Mouse (Mus musculus): ENCODE measurements around the gene C87499. TPM values are rescaled to one million over a fixed set of nuclear protein-coding genes. Genes with fewer than 3 reads are reported as not detected.

The C87499 gene
- not detected for total RNA-seq (2021)
- long read RNA-seq, experiment 1 = 0 reads
- long read RNA-seq, experiment 2 = 0 reads

GRCm38 (mm10) chr4:88634311-88634710 is at the start of gene C87499:
C87499 (minus strand) TSS chr4:88634411.
- DNase-seq = no peak
- intact Hi-C loops (cut with DNase I) = no loop called here
- Histone ChIP-seq H3K27ac (no peak within 1 kb of the TSS), H3K4me3 (no peak within 1 kb of the TSS)
- no peak for TF ChIP-seq CTCF (IDR thresholded peaks at IDR 0.05)

- intact Hi-C loops (cut with DNase I) = no loop called here
- no peak for DNase-seq
- no peak for TF ChIP-seq CTCF (IDR thresholded peaks at IDR 0.05)
These were observed 49.6 kb upstream of the C87499 start, which contains the start of gene Ifna2 for GRCm38 (mm10) chr4:88683812-88684211. Ifna2 (minus strand) TSS chr4:88683912.

GRCm38 (mm10) chr4:88681353-88681752 is 47.1 kb upstream of the C87499 start:
- TF ChIP-seq CTCF (IDR thresholded peaks at IDR 0.05) = no peak
- Histone ChIP-seq H3K4me3 (no peak overlapping the region), H3K27ac (no peak overlapping the region)
- intact Hi-C loops (cut with DNase I) = no loop called here
- DNase-seq = no peak

More at GRCm38 (mm10) chr4:88683812-88684211, 49.6 kb upstream of the C87499 start, which contains the start of gene Ifna2:
- no peak within 1 kb of the TSS for H3K27ac ChIP-seq
- no peak within 1 kb of the TSS for H3K4me3 ChIP-seq

- DNase-seq = no peak
- intact Hi-C loops (cut with DNase I) = no loop called here
- no peak overlapping the region for H3K27ac ChIP-seq
- TF ChIP-seq CTCF (IDR thresholded peaks at IDR 0.05) = peak; percentile 57
- no peak overlapping the region for H3K4me3 ChIP-seq
These were observed 46.2 kb upstream of the C87499 start for GRCm38 (mm10) chr4:88680362-88680761.

- intact Hi-C loops (cut with DNase I) = no loop called here
- no peak for TF ChIP-seq CTCF (IDR thresholded peaks at IDR 0.05)
- DNase-seq = no peak
- no peak within 1 kb of the TSS for H3K27ac ChIP-seq
- no peak within 1 kb of the TSS for H3K4me3 ChIP-seq
These were observed 42.6 kb upstream of the C87499 start, which contains the start of gene Ifna16 for GRCm38 (mm10) chr4:88676824-88677223. Ifna16 (minus strand) TSS chr4:88676924.

GRCm38 (mm10) chr4:88655461-88655860 is 21.2 kb upstream of the C87499 start:
- Histone ChIP-seq H3K27ac (no peak overlapping the region), H3K4me3 (no peak overlapping the region)
- intact Hi-C loops (cut with DNase I) = no loop called here
- TF ChIP-seq CTCF (IDR thresholded peaks at IDR 0.05) = no peak
- no peak for DNase-seq

- TF ChIP-seq CTCF (IDR thresholded peaks at IDR 0.05) = no peak
These were observed 19.4 kb upstream of the C87499 start for GRCm38 (mm10) chr4:88653644-88654043.

GRCm38 (mm10) chr4:88644359-88644758 is 10.1 kb upstream of the C87499 start, which contains the start of gene Ifna13:
Ifna13 (minus strand) TSS chr4:88644459.
- Histone ChIP-seq H3K27ac (no peak within 1 kb of the TSS), H3K4me3 (no peak within 1 kb of the TSS)
- no peak for TF ChIP-seq CTCF (IDR thresholded peaks at IDR 0.05)
- intact Hi-C loops (cut with DNase I) = loop anchor here (5.0 kb wide), 1 partner anchor 92 kb away; no protein-coding TSS in a partner anchor
- no peak for DNase-seq

More at GRCm38 (mm10) chr4:88653644-88654043, 19.4 kb upstream of the C87499 start:
- no peak for DNase-seq
- Histone ChIP-seq H3K27ac (no peak overlapping the region), H3K4me3 (no peak overlapping the region)
- intact Hi-C loops (cut with DNase I) = no loop called here

GRCm38 (mm10) chr4:88642526-88642925 is 8.3 kb upstream of the C87499 start:
- intact Hi-C loops (cut with DNase I) = loop anchor here (5.0 kb wide), 1 partner anchor 90 kb away; no protein-coding TSS in a partner anchor
- Histone ChIP-seq H3K27ac (no peak overlapping the region), H3K4me3 (no peak overlapping the region)
- no peak for DNase-seq
- TF ChIP-seq CTCF (IDR thresholded peaks at IDR 0.05) = no peak

GRCm38 (mm10) chr4:88641077-88641831 is 7.0 kb upstream of the C87499 start:
- intact Hi-C loops (cut with DNase I) = loop anchor here (5.0 kb wide), 1 partner anchor 89 kb away; no protein-coding TSS in a partner anchor
- H3K27ac ChIP-seq = peak overlapping the region; percentile 75

GRCm38 (mm10) chr4:88640704-88641076 is 6.5 kb upstream of the C87499 start:
- no peak for TF ChIP-seq CTCF (IDR thresholded peaks at IDR 0.05)
- Histone ChIP-seq H3K4me3 (peak overlapping the region; percentile 79), H3K27ac (peak overlapping the region; percentile 75)
- intact Hi-C loops (cut with DNase I) = loop anchor here (5.0 kb wide), 1 partner anchor 88 kb away; no protein-coding TSS in a partner anchor
- DNase-seq = no peak

More at GRCm38 (mm10) chr4:88641077-88641831, 7.0 kb upstream of the C87499 start:
- peak; percentile 85 for TF ChIP-seq CTCF (IDR thresholded peaks at IDR 0.05)
- peak; percentile 90 for DNase-seq
- peak overlapping the region; percentile 79 for H3K4me3 ChIP-seq

GRCm38 (mm10) chr4:88603276-88603675 is 30.9 kb downstream of the C87499 start, which contains the start of gene Ifna12:
Ifna12 (minus strand) TSS chr4:88603376.
- Histone ChIP-seq H3K27ac (no peak within 1 kb of the TSS), H3K4me3 (no peak within 1 kb of the TSS)
- intact Hi-C loops (cut with DNase I) = no loop called here
- TF ChIP-seq CTCF (IDR thresholded peaks at IDR 0.05) = no peak
- DNase-seq = no peak

GRCm38 (mm10) chr4:88592285-88592684 is 41.9 kb downstream of the C87499 start, which contains the start of gene Ifna9:
Ifna9 (minus strand) TSS chr4:88592385.
- no peak within 1 kb of the TSS for H3K4me3 ChIP-seq
- TF ChIP-seq CTCF (IDR thresholded peaks at IDR 0.05) = no peak
- no peak within 1 kb of the TSS for H3K27ac ChIP-seq
- no peak for DNase-seq
- intact Hi-C loops (cut with DNase I) = no loop called here

Other genes with a start within 250 kb of the C87499 start
- gene Hacd4, start 195.5 kb downstream of the C87499 start, total RNA-seq (2021) = 1 to 10 TPM in 1 of 2 experiments, under 1 TPM in 1; 0.77 to 1.2 TPM
- not detected for gene Ifnb1, start 111.6 kb downstream of the C87499 start, total RNA-seq (2021)
- gene Ifna15, start 76.2 kb downstream of the C87499 start, total RNA-seq (2021) = not detected
- gene Ifna14, start 62.6 kb downstream of the C87499 start, total RNA-seq (2021) = not detected
- not detected for gene Ifna9, start 42.0 kb downstream of the C87499 start, total RNA-seq (2021)
- not detected for gene Ifna12, start 31.0 kb downstream of the C87499 start, total RNA-seq (2021)
- gene Ifna13, start 10.0 kb upstream of the C87499 start, total RNA-seq (2021) = not detected
- not detected for gene Ifna16, start 42.5 kb upstream of the C87499 start, total RNA-seq (2021)
- gene Ifna2, start 49.5 kb upstream of the C87499 start, total RNA-seq (2021) = not detected
- not detected for gene Ifnab, start 56.9 kb upstream of the C87499 start, total RNA-seq (2021)
- under 1 TPM; 0.22 to 0.48 TPM for gene Gm26566, start 87.4 kb upstream of the C87499 start, total RNA-seq (2021)
- gene Klhl9, start 88.1 kb upstream of the C87499 start, total RNA-seq (2021) = 10 to 100 TPM; 51.6 to 58.9 TPM
- gene Gm13271, start 120.5 kb upstream of the C87499 start, total RNA-seq (2021) = not detected
- not detected for gene Gm13283, start 125.7 kb upstream of the C87499 start, total RNA-seq (2021)
- gene Gm13290, start 139.4 kb upstream of the C87499 start, total RNA-seq (2021) = not detected
- gene Gm13289, start 142.5 kb upstream of the C87499 start, total RNA-seq (2021) = not detected
- gene Gm13272, start 145.4 kb upstream of the C87499 start, total RNA-seq (2021) = not detected
- not detected for gene Ifnz, start 147.7 kb upstream of the C87499 start, total RNA-seq (2021)
- not detected for gene Gm13276, start 151.3 kb upstream of the C87499 start, total RNA-seq (2021)
- not detected for gene Gm13277, start 154.2 kb upstream of the C87499 start, total RNA-seq (2021)
- not detected for gene Gm13278, start 157.1 kb upstream of the C87499 start, total RNA-seq (2021)
- gene Gm13275, start 160.1 kb upstream of the C87499 start, total RNA-seq (2021) = not detected
- gene Gm13279, start 163.0 kb upstream of the C87499 start, total RNA-seq (2021) = not detected
- not detected for gene Gm13285, start 165.3 kb upstream of the C87499 start, total RNA-seq (2021)
- gene Gm13287, start 168.8 kb upstream of the C87499 start, total RNA-seq (2021) = not detected
- not detected for gene Gm13288, start 171.1 kb upstream of the C87499 start, total RNA-seq (2021)
- gene Ifna7, start 181.8 kb upstream of the C87499 start, total RNA-seq (2021) = not detected
- not detected for gene Ifna11, start 185.5 kb upstream of the C87499 start, total RNA-seq (2021)
- gene Ifna6, start 193.0 kb upstream of the C87499 start, total RNA-seq (2021) = not detected
- not detected for gene Ifna5, start 201.1 kb upstream of the C87499 start, total RNA-seq (2021)
- gene Ifna4, start 207.4 kb upstream of the C87499 start, total RNA-seq (2021) = not detected
- gene Ifna1, start 215.7 kb upstream of the C87499 start, total RNA-seq (2021) = not detected
- gene Ifne, start 245.8 kb upstream of the C87499 start, total RNA-seq (2021) = not detected